Mouse (Mus musculus) stomach, embryonic 14.5 days (tissue): ENCODE data around the gene Pparg. TPM values are rescaled to one million over a fixed set of nuclear protein-coding genes. Genes with fewer than 3 reads are reported as not detected.

Experiments
- ATAC-seq: fragments of 200-750 bp; cut with Nextera tagmentation; 2 replicates; pipeline ENCODE4 v1.8.0; 2017; ENCODE audit warnings: low read depth, moderate TSS enrichment; ENCODE audit not compliant: insufficient number of reproducible peaks, insufficient read depth, low FRiP score
- H3K27ac ChIP-seq: fragments of 300-500 bp; sonication (generic); 2 replicates; pipeline ENCODE4 v1.5.1; 2014; ENCODE audit warnings: mild to moderate bottlenecking, low read length, moderate library complexity, mixed read lengths
- H3K27me3 ChIP-seq: fragments of 300-500 bp; sonication (generic); 2 replicates; pipeline ENCODE4 v1.6.1; 2014; ENCODE audit warnings: low read length, control low read depth, mixed read lengths; ENCODE audit not compliant: control insufficient read depth, insufficient read depth
- H3K36me3 ChIP-seq: fragments of 300-500 bp; sonication (generic); 2 replicates; pipeline ENCODE4 v1.6.1; 2014; ENCODE audit warnings: mild to moderate bottlenecking, control low read depth, low read length, moderate library complexity, mixed read lengths; ENCODE audit not compliant: control insufficient read depth, insufficient read depth
- H3K4me1 ChIP-seq: fragments of 300-500 bp; sonication (generic); 2 replicates; pipeline ENCODE4 v1.6.1; 2014; ENCODE audit warnings: low read length, control low read depth, mixed read lengths; ENCODE audit not compliant: control insufficient read depth, insufficient read depth
- H3K4me2 ChIP-seq: fragments of 300-500 bp; sonication (generic); replicated peaks from 2 replicates; pipeline ENCODE4 v1.6.1; 2014; ENCODE audit warnings: low read depth, low read length, control low read depth
- H3K4me3 ChIP-seq: fragments of 300-500 bp; sonication (generic); 2 replicates; pipeline ENCODE4 v1.5.1; 2014; ENCODE audit warnings: low read depth, low read length, control low read depth
- H3K9ac ChIP-seq: fragments of 300-500 bp; sonication (generic); replicated peaks from 2 replicates; pipeline ENCODE4 v1.6.1; 2014; ENCODE audit warnings: low read depth, mild to moderate bottlenecking, control low read depth, low read length, moderate library complexity, mixed read lengths
- H3K9me3 ChIP-seq: fragments of 300-500 bp; sonication (generic); 2 replicates; pipeline ENCODE4 v1.6.1; 2016; ENCODE audit warnings: low read depth, low read length, control low read depth; ENCODE audit not compliant: control insufficient read depth
- WGBS: fragments of 180-500 bp; shearing (Covaris S2); extraction: QIAGEN DNeasy Blood & Tissue Kit; methylation state at CpG from one replicate; pipeline ENCODE4 v1.1.7; 2014; 5-methylcytosine and 5-hydroxymethylcytosine counted together
- polyA plus RNA-seq: library from polyadenylated mRNA; unstranded; fragments of >200 nt; fragmentation: Nextera tagmentation; extraction: Ambion mirVana; gene quantifications from 2 replicates; pipeline ENCODE4 v1.2.1, GENCODE M21; 2014

Gene Pparg
- polyA plus RNA-seq, 1 experiment from 2014 or later: 11.7 TPM

DNA sequence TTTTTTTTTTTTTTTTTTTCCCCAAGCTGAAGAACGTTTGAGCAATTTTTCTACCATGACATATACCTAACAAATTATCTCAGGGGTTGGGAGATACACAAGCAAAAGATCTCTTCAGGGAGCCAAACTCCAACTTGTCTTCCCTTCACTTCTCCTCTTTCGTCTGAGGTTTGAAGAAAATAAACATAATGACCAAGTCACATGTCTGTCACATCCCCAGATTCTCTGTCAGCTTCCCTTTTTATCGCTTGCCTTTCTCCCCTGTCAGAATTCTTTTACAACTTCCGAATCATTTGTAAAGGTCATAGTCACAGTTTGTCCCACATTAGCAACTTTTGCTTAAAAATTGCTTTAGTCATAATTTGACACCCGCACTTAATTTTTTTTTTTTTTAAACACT, 17.2 kb upstream of the Pparg start:
- no peaks in the 10 kb centered on the region for H3K9me3 ChIP-seq
- H3K27me3 ChIP-seq: no peaks in the 10 kb centered on the region
- H3K4me3 ChIP-seq: no peak overlapping the region
- H3K4me2 ChIP-seq: no peak overlapping the region
- H3K9ac ChIP-seq: no peak overlapping the region
- no peak for ATAC-seq
- WGBS: 43% methylated on average over 5 of the region's 5 CpGs
- peaks cover 3% of the 10 kb centered on the region; the same call in 1 of the 2 replicates for H3K4me1 ChIP-seq
- H3K36me3 ChIP-seq: no peaks in the 10 kb centered on the region
- no peak overlapping the region for H3K27ac ChIP-seq

DNA sequence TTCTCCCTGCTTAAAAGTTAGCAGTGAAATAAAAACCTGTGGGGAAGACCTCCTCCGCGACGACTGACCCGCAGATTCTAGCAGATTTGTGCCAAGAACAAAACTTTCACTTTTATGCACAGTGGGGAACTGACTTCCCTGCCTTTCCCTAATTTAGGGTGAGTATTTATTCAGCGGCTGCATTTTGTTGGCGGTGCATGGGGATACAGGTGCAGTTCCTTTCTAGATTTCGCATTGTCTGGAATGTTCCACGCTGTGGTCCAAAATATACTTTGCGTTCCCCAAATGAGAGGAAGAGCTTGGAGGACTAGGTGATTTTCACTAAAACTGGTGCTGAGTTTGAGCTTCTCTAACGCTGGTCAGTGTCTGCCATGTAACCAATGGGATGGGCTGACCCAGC, 16.6 kb upstream of the Pparg start:
- ATAC-seq: no peak
- Histone ChIP-seq H3K4me3 (no peak overlapping the region), H3K36me3 (no peaks in the 10 kb centered on the region), H3K4me1 (peaks cover 3% of the 10 kb centered on the region; the same call in 1 of the 2 replicates), H3K27ac (no peak overlapping the region), H3K4me2 (no peak overlapping the region; the same call in 1 of the 2 replicates), H3K9me3 (no peaks in the 10 kb centered on the region), H3K27me3 (no peaks in the 10 kb centered on the region), H3K9ac (no peak overlapping the region)
- 38% methylated on average over 10 of the region's 10 CpGs for WGBS

GRCm38 (mm10) chr6:115344513-115344912, 16.2 kb upstream of the Pparg start:
- Histone ChIP-seq H3K27me3 (no peaks in the 10 kb centered on the region), H3K4me1 (peaks cover 3% of the 10 kb centered on the region; the same call in 1 of the 2 replicates), H3K36me3 (no peaks in the 10 kb centered on the region), H3K9me3 (no peaks in the 10 kb centered on the region), H3K4me3 (no peak overlapping the region), H3K27ac (no peak overlapping the region), H3K9ac (no peak overlapping the region), H3K4me2 (no peak overlapping the region)
- ATAC-seq: no peak
- 36% methylated on average over 11 of the region's 11 CpGs for WGBS

DNA sequence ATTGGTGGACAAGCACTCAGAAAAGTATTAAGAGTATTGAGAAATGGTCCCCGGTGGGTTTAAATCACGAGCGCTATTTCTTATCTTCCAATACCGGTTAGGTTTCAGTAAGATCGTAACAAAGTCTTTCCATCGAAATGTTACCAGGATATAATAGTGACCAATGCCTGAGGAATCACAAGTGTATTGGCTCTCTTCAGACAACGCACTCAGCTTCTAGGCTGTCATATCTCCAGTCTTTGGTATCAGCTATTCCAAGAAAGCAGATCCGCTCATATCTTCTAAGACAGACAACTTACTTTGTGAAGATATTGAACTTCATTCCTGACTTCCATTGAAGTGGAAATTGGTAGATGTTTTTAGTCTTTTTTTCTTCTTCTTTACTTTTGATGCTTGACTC, 15.7 kb upstream of the Pparg start:
- H3K4me1 ChIP-seq: peaks cover 3% of the 10 kb centered on the region; the same call in 1 of the 2 replicates
- no peak overlapping the region for H3K4me2 ChIP-seq
- 87% methylated on average over 8 of the region's 8 CpGs for WGBS
- no peak overlapping the region for H3K4me3 ChIP-seq
- H3K27ac ChIP-seq: no peak overlapping the region
- no peak overlapping the region for H3K9ac ChIP-seq
- no peaks in the 10 kb centered on the region for H3K27me3 ChIP-seq
- no peak for ATAC-seq
- no peaks in the 10 kb centered on the region for H3K36me3 ChIP-seq
- H3K9me3 ChIP-seq: no peaks in the 10 kb centered on the region

DNA sequence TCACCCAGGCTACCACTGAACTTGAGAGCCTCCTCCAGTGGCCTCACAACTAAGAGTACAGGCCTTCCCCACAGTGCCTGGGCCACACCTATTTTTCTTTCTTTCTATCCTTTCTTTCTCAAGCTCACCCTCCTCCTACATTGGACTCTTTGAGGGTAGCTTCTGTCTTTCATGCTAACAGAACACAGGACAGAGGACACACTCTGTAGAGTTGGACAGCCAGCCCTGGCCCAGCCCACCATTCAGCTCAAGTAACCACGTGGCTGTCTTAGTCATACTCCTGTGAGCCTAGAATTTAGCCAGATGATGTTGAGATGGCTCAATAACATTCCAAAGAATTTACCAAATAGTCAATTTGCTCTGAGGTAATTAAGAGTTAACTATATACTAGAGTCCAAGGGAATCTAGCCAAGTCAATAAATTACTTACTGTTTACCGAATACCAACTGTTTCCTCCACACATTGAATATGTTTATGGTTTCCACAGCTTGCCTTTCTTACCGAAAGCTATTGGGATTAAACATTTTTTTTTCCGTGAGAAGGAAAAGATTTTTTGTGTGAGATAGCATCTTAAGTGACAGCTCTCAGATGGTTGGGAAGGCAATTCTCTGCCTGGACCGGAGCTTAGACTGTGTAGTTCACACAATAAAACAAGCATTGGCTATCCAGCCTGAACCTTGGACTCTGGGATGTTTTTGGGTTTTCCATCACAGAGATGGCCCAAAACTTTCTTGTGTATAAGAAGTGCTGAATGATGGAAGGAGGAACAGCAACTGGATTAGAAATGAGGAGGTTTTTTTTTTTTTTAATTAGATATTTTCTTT, 10.9 kb upstream of the Pparg start:
- no peaks in the 10 kb centered on the region for H3K9me3 ChIP-seq
- H3K4me1 ChIP-seq: no peaks in the 10 kb centered on the region
- H3K36me3 ChIP-seq: no peaks in the 10 kb centered on the region
- no peaks in the 10 kb centered on the region for H3K27me3 ChIP-seq
- no peak overlapping the region for H3K9ac ChIP-seq
- no peak overlapping the region for H3K4me2 ChIP-seq
- ATAC-seq: no peak
- H3K27ac ChIP-seq: no peak overlapping the region; the same call in 1 of the 2 replicates
- 41% methylated on average over 5 of the region's 5 CpGs for WGBS
- H3K4me3 ChIP-seq: no peak overlapping the region

DNA sequence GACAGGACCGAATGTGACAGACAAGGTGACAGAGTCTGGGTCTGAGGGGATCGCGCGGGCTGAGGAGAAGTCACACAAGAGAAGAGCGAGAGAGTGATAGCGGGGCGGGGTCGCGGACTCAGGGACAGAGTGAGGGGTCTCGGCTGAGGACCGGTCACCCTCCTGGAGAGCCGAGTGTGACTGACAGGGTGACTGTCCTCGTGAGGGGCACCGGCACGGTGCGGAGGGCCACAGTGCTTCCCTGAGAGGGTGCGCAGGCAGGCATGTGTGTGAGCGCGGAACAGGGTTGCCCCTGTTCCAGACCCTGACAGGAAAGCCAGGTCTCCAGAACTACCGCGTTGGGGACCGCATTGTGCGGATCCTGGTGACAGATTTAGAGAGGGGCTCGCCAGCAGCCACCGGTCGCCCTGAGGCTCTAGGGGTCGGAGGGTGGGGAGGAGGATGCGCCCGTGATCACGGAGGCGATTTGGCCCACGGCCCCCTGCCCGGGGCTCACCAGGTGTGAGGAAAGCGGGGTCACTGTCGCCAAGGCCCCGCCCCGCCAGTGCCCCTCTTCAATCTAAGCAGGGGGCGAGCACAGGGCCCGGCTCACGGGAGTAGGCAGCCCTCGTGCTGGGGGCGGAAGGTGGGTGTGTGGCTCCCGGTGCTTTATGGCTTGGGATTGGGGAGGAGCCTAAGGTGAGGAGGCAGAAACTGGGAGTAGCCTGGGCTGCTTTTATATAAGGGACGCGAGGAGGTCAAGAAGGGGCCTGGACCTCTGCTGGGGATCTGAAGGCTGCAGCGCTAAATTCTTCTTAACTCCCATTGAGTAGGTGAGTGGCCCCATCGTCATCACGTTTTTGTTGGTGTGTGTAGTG, 1.1 kb downstream of the Pparg start:
- H3K9ac ChIP-seq: peak overlapping the region; percentile 45
- no peaks in the 10 kb centered on the region for H3K27me3 ChIP-seq
- H3K4me3 ChIP-seq: peak overlapping the region; percentile 53
- 3% methylated on average over 48 of the region's 48 CpGs for WGBS
- H3K9me3 ChIP-seq: peaks cover 6% of the 10 kb centered on the region; the same call in 1 of the 2 replicates
- ATAC-seq: peak; percentile 70
- H3K4me2 ChIP-seq: peak overlapping the region; percentile 98
- no peak overlapping the region for H3K27ac ChIP-seq
- no peaks in the 10 kb centered on the region for H3K4me1 ChIP-seq
- H3K36me3 ChIP-seq: no peaks in the 10 kb centered on the region

DNA sequence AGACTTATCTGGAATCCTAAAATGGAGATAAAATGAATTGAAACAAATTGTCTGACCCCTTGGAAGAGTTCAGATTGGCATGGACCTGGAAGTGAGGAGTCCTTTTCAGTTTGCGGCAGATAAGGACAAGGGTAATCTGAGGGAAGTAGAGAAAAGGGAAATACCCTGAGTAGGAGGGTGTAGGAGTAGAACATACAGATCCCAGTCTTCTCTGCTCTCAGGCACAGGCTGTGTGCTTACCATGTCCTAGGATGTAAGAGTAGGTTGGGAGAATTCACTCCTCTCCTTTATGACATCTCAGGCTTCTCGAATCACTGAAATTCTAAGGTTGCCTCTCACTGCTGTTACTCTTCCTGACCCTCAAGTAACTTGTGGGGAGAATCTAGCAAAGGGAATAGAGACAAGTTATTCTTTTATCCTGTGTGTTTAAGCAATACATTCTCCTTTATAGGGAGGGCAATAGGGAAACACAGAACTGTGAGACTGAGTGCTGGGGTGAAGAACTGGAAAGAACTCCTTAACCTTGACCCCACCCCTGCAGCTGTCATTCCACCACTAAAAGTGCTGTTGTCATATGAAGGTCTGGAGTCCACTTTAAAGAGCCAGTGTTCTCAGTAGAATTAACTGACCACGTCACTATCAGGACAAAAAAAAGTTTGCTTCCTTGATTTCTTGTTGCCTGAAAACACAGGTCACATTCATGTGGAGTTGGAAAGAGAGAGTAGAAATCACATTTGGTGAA, 6.3 kb downstream of the Pparg start:
- H3K4me3 ChIP-seq: no peak overlapping the region
- no peak overlapping the region for H3K9ac ChIP-seq
- no peaks in the 10 kb centered on the region for H3K4me1 ChIP-seq
- 79% methylated on average over 3 of the region's 3 CpGs for WGBS
- ATAC-seq: no peak
- H3K36me3 ChIP-seq: no peaks in the 10 kb centered on the region
- no peaks in the 10 kb centered on the region for H3K27me3 ChIP-seq
- H3K27ac ChIP-seq: no peak overlapping the region
- no peak overlapping the region for H3K4me2 ChIP-seq
- H3K9me3 ChIP-seq: no peaks in the 10 kb centered on the region
